Mouse (Mus musculus) MEL (cell line): Measurements from ENCODE around the gene Ddx21. TPM values are rescaled to one million over a fixed set of nuclear protein-coding genes. Genes with fewer than 3 reads are reported as not detected.
A peak's percentile ranks its signal among the peaks of the same experiment; 100 is the strongest.

Experiments
- DNase-seq: peaks from one replicate; pipeline ENCODE4 v3.0.0; 2011; ENCODE audit warnings: low read depth, low spot score
- H3K27ac ChIP-seq: 2 replicates; pipeline ENCODE4 v1.5.1; 2012; ENCODE audit warnings: low read depth, mild to moderate bottlenecking, control low read depth, low read length, moderate library complexity; ENCODE audit not compliant: control insufficient read depth
- H3K27me3 ChIP-seq, 2 experiments: fragments of 150-350 bp in 1 of 2; sonication (generic) in 1 of 2; 2 replicates each; pipeline ENCODE4 v1.6.1; 2012; ENCODE audit warnings: low read length in 2 of 2, mild to moderate bottlenecking in 2 of 2, improper control_type of control experiment in 1 of 2, moderate library complexity in 1 of 2; ENCODE audit not compliant: insufficient read depth in 2 of 2, control insufficient read depth in 1 of 2
- H3K36me3 ChIP-seq, 2 experiments: 2 replicates each; pipeline ENCODE4 v1.6.1; 2012 to 2014; ENCODE audit warnings: low read length in 2 of 2, improper control_type of control experiment in 1 of 2, inconsistent platforms in 1 of 2, mild to moderate bottlenecking in 1 of 2; ENCODE audit not compliant: insufficient read depth in 2 of 2, control insufficient read depth in 1 of 2
- H3K4me1 ChIP-seq, 2 experiments: fragments of 150-350 bp in 1 of 2; sonication (generic) in 1 of 2; 2 replicates each; pipeline ENCODE4 v1.6.1; 2012; ENCODE audit warnings: low read length in 2 of 2, improper control_type of control experiment in 1 of 2, mild to moderate bottlenecking in 1 of 2; ENCODE audit not compliant: insufficient read depth in 2 of 2, control insufficient read depth in 1 of 2
- H3K4me3 ChIP-seq, 2 experiments: fragments of 150-350 bp in 1 of 2; sonication (generic) in 1 of 2; 2 replicates each; pipeline ENCODE4 v1.5.1; 2012; ENCODE audit warnings: low read depth in 2 of 2, low read length in 2 of 2, mild to moderate bottlenecking in 2 of 2, moderate library complexity in 2 of 2, control low read depth in 1 of 2, improper control_type of control experiment in 1 of 2; ENCODE audit not compliant: control insufficient read depth in 1 of 2, insufficient read depth in 1 of 2
- H3K79me2 ChIP-seq: 2 replicates; pipeline ENCODE4 v1.6.1; 2012; ENCODE audit warnings: mild to moderate bottlenecking, low read length, moderate library complexity; ENCODE audit not compliant: control insufficient read depth, poor library complexity, insufficient read depth
- H3K9ac ChIP-seq: 2 replicates; pipeline ENCODE4 v1.6.1; 2012; ENCODE audit warnings: low read depth, mild to moderate bottlenecking, control low read depth, low read length, moderate library complexity; ENCODE audit not compliant: control insufficient read depth, poor library complexity, severe bottlenecking
- H3K9me3 ChIP-seq: fragments of 150-350 bp; sonication (generic); replicated peaks from 2 replicates; pipeline ENCODE4 v1.6.1; 2012; ENCODE audit warnings: mild to moderate bottlenecking, low read length, improper control_type of control experiment, moderate library complexity; ENCODE audit not compliant: insufficient read depth
- BHLHE40 ChIP-seq: IDR thresholded peaks from 2 replicates; pipeline ENCODE4 v1.6.1; 2012; ENCODE audit warnings: low read depth, mild to moderate bottlenecking, inconsistent platforms, low read length, improper control_type of control experiment, borderline replicate concordance
- CHD1 ChIP-seq: IDR thresholded peaks from 2 replicates; pipeline ENCODE4 v1.6.1; 2012; ENCODE audit warnings: low read depth, mild to moderate bottlenecking, inconsistent platforms, low read length, improper control_type of control experiment
- CHD2 ChIP-seq: IDR thresholded peaks from 2 replicates; pipeline ENCODE4 v1.6.1; 2011; ENCODE audit warnings: low read length, improper control_type of control experiment
- CTCF ChIP-seq, 3 experiments: IDR thresholded peaks in 2 of 3; conservative IDR thresholded peaks in 1 of 3; 2 replicates each; pipeline ENCODE4 v1.5.1; 2011 to 2012; ENCODE audit warnings: low read length in 3 of 3, low read depth in 2 of 3, mild to moderate bottlenecking in 2 of 3, improper control_type of control experiment in 1 of 3, inconsistent platforms in 1 of 3, mixed read lengths in 1 of 3, moderate library complexity in 1 of 3; ENCODE audit not compliant: control insufficient read depth in 1 of 3, insufficient read depth in 1 of 3, poor library complexity in 1 of 3, severe bottlenecking in 1 of 3
- E2F4 ChIP-seq: IDR thresholded peaks from 2 replicates; pipeline ENCODE4 v1.6.1; 2011; ENCODE audit warnings: low read depth, low read length, improper control_type of control experiment, borderline replicate concordance
- ELF1 ChIP-seq: IDR thresholded peaks from 2 replicates; pipeline ENCODE4 v1.6.1; 2014; ENCODE audit warnings: low read depth, mild to moderate bottlenecking, inconsistent platforms, low read length, improper control_type of control experiment, moderate library complexity
- EP300 ChIP-seq, 2 experiments: IDR thresholded peaks; 2 replicates each; pipeline ENCODE4 v1.6.1; 2011; ENCODE audit warnings: improper control_type of control experiment in 2 of 2, low read length in 2 of 2, low read depth in 1 of 2, mild to moderate bottlenecking in 1 of 2
- ETS1 ChIP-seq: IDR thresholded peaks from 2 replicates; pipeline ENCODE4 v1.6.1; 2012; ENCODE audit warnings: low read depth, mild to moderate bottlenecking, inconsistent platforms, low read length, improper control_type of control experiment, moderate library complexity
- GATA1 ChIP-seq: IDR thresholded peaks from 2 replicates; pipeline ENCODE4 v1.6.1; 2011; ENCODE audit warnings: low read depth, low read length, improper control_type of control experiment
- HCFC1 ChIP-seq: IDR thresholded peaks from 2 replicates; pipeline ENCODE4 v1.6.1; 2012; ENCODE audit warnings: low read depth, mild to moderate bottlenecking, inconsistent platforms, low read length, improper control_type of control experiment, moderate library complexity
- JUND ChIP-seq: IDR thresholded peaks from 2 replicates; pipeline ENCODE4 v1.6.1; 2011; ENCODE audit warnings: low read depth, mild to moderate bottlenecking, improper control_type of control experiment, low read length
- KAT2A ChIP-seq: conservative IDR thresholded peaks from 2 replicates; pipeline ENCODE4 v1.6.1; 2012; ENCODE audit warnings: low read depth, low read length, improper control_type of control experiment, inconsistent platforms
- MAFK ChIP-seq: IDR thresholded peaks from 2 replicates; pipeline ENCODE4 v1.6.1; 2011; ENCODE audit warnings: low read depth, mild to moderate bottlenecking, low read length, improper control_type of control experiment, borderline replicate concordance
- MAX ChIP-seq: IDR thresholded peaks from 2 replicates; pipeline ENCODE4 v1.6.1; 2011; ENCODE audit warnings: low read length, improper control_type of control experiment
- MAZ ChIP-seq: IDR thresholded peaks from 2 replicates; pipeline ENCODE4 v1.6.1; 2012; ENCODE audit warnings: low read depth, mild to moderate bottlenecking, inconsistent platforms, low read length, improper control_type of control experiment
- MEF2A ChIP-seq: IDR thresholded peaks from 2 replicates; pipeline ENCODE4 v1.6.1; 2014; ENCODE audit warnings: low read depth, mild to moderate bottlenecking, inconsistent platforms, low read length, improper control_type of control experiment; ENCODE audit not compliant: poor library complexity, insufficient replicate concordance, severe bottlenecking; ENCODE audit errors: extremely low read depth
- MXI1 ChIP-seq: IDR thresholded peaks from 2 replicates; pipeline ENCODE4 v1.6.1; 2011; ENCODE audit warnings: mild to moderate bottlenecking, low read depth, low read length, improper control_type of control experiment
- MYB ChIP-seq: IDR thresholded peaks from 2 replicates; pipeline ENCODE4 v1.6.1; 2011; ENCODE audit warnings: mild to moderate bottlenecking, low read depth, low read length, improper control_type of control experiment
- MYC ChIP-seq: IDR thresholded peaks from 2 replicates; pipeline ENCODE4 v1.6.1; 2011; ENCODE audit warnings: low read depth, mild to moderate bottlenecking, low read length, improper control_type of control experiment, moderate library complexity
- NELFE ChIP-seq: IDR thresholded peaks from 2 replicates; pipeline ENCODE4 v1.6.1; 2011; ENCODE audit warnings: low read depth, low read length, improper control_type of control experiment
- NRF1 ChIP-seq: IDR thresholded peaks from 2 replicates; pipeline ENCODE4 v1.6.1; 2014; ENCODE audit warnings: low read depth, mild to moderate bottlenecking, inconsistent platforms, low read length, improper control_type of control experiment, moderate library complexity; ENCODE audit not compliant: poor library complexity, insufficient read depth, severe bottlenecking
- POLR2A ChIP-seq, 2 experiments: IDR thresholded peaks; 2 replicates each; pipeline ENCODE4 v1.6.1; 2011 to 2012; ENCODE audit warnings: low read length in 2 of 2, mild to moderate bottlenecking in 2 of 2, control low read depth in 1 of 2, improper control_type of control experiment in 1 of 2, low read depth in 1 of 2, moderate library complexity in 1 of 2; ENCODE audit not compliant: control insufficient read depth in 1 of 2, insufficient read depth in 1 of 2, poor library complexity in 1 of 2
- POLR2AphosphoS2 ChIP-seq: IDR thresholded peaks from 2 replicates; pipeline ENCODE4 v1.6.1; 2011; ENCODE audit warnings: low read length, improper control_type of control experiment
- POLR2AphosphoS5 ChIP-seq: IDR thresholded peaks from 2 replicates; pipeline ENCODE4 v1.6.1; 2012; ENCODE audit warnings: low read depth, borderline replicate concordance, mild to moderate bottlenecking, inconsistent platforms, low read length, moderate library complexity, mixed read lengths
- RAD21 ChIP-seq: IDR thresholded peaks from 2 replicates; pipeline ENCODE4 v1.6.1; 2011; ENCODE audit warnings: mild to moderate bottlenecking, low read depth, low read length, improper control_type of control experiment
- RCOR1 ChIP-seq: IDR thresholded peaks from 2 replicates; pipeline ENCODE4 v1.6.1; 2012; ENCODE audit warnings: low read depth, mild to moderate bottlenecking, inconsistent platforms, low read length, improper control_type of control experiment
- SIN3A ChIP-seq: IDR thresholded peaks from 2 replicates; pipeline ENCODE4 v1.6.1; 2012; ENCODE audit warnings: low read length, improper control_type of control experiment, inconsistent platforms
- SMC3 ChIP-seq: IDR thresholded peaks from 2 replicates; pipeline ENCODE4 v1.6.1; 2011; ENCODE audit warnings: low read depth, low read length, improper control_type of control experiment
- TAL1 ChIP-seq: IDR thresholded peaks from 2 replicates; pipeline ENCODE4 v1.6.1; 2012; ENCODE audit warnings: mild to moderate bottlenecking, inconsistent platforms, low read length, moderate library complexity, mixed read lengths
- TBP ChIP-seq: IDR thresholded peaks from 2 replicates; pipeline ENCODE4 v1.8.0; 2011; ENCODE audit warnings: low read depth, low read length, improper control_type of control experiment
- TCF12 ChIP-seq: IDR thresholded peaks from 2 replicates; pipeline ENCODE4 v1.6.1; 2014; ENCODE audit warnings: low read depth, mild to moderate bottlenecking, inconsistent platforms, low read length, improper control_type of control experiment, moderate library complexity
- UBTF ChIP-seq: IDR thresholded peaks from 2 replicates; pipeline ENCODE4 v1.6.1; 2012; ENCODE audit warnings: low read depth, mild to moderate bottlenecking, inconsistent platforms, low read length, improper control_type of control experiment, moderate library complexity, borderline replicate concordance; ENCODE audit not compliant: insufficient read depth
- USF1 ChIP-seq: IDR thresholded peaks from 2 replicates; pipeline ENCODE4 v1.6.1; 2014; ENCODE audit warnings: low read depth, mild to moderate bottlenecking, inconsistent platforms, low read length, improper control_type of control experiment, moderate library complexity
- USF2 ChIP-seq, 2 experiments: IDR thresholded peaks; 2 replicates each; pipeline ENCODE4 v1.6.1; 2011 to 2012; ENCODE audit warnings: improper control_type of control experiment in 2 of 2, low read length in 2 of 2, borderline replicate concordance in 1 of 2, inconsistent platforms in 1 of 2, low read depth in 1 of 2, mild to moderate bottlenecking in 1 of 2; ENCODE audit not compliant: insufficient read depth in 1 of 2
- ZC3H11A ChIP-seq: IDR thresholded peaks from 2 replicates; pipeline ENCODE4 v1.6.1; 2012; ENCODE audit warnings: low read depth, mild to moderate bottlenecking, inconsistent platforms, low read length, improper control_type of control experiment
- ZKSCAN1 ChIP-seq: IDR thresholded peaks from 2 replicates; pipeline ENCODE4 v1.6.1; 2012; ENCODE audit warnings: low read depth, mild to moderate bottlenecking, inconsistent platforms, low read length, improper control_type of control experiment, moderate library complexity
- ZMIZ1 ChIP-seq: IDR thresholded peaks from 2 replicates; pipeline ENCODE4 v1.6.1; 2012; ENCODE audit warnings: low read depth, mild to moderate bottlenecking, inconsistent platforms, low read length, improper control_type of control experiment, moderate library complexity
- ZNF384 ChIP-seq: IDR thresholded peaks from 2 replicates; pipeline ENCODE4 v1.6.1; 2012; ENCODE audit warnings: low read depth, mild to moderate bottlenecking, inconsistent platforms, low read length, improper control_type of control experiment
- polyA plus RNA-seq, 2 experiments: library from polyadenylated mRNA; stranded (reverse) in 1 of 2; unstranded in 1 of 2; fragments of >175 nt in 1 of 2; fragments of >200 nt in 1 of 2; gene quantifications; 2 replicates each; pipeline versions ENCODE4 v1.2.1 to v1.2.4; 2012; ENCODE audit warnings: low replicate concordance in 2 of 2, low read depth in 1 of 2; ENCODE audit not compliant: insufficient read length in 2 of 2, insufficient read depth in 1 of 2, missing spikeins in 1 of 2
- total RNA-seq: library from RNA; depleted of rRNA; stranded (reverse); fragments of 300-350 nt; gene quantifications from 2 replicates; pipeline ENCODE4 v1.2.3, GENCODE M21; 2012

The Ddx21 gene
- total and polyA plus RNA-seq, 3 experiments, result 299 to 2,442 (median 386) TPM

- H3K4me1 ChIP-seq, result peaks cover 0 to 11% of the 10 kb centered on the region in 2 experiments; a peak in 2 of 4 replicates
- H3K36me3 ChIP-seq, result peaks cover 6 to 15% of the 10 kb centered on the region in 2 experiments
- peak overlapping the region; percentile 70 to 72 for H3K4me3 ChIP-seq
- H3K27ac ChIP-seq, result peak overlapping the region; percentile 77
- peak overlapping the region; percentile 98 for H3K9ac ChIP-seq
- peak; percentile 56 for DNase-seq
- H3K79me2 ChIP-seq, result peaks cover 32% of the 10 kb centered on the region
- no peaks in the 10 kb centered on the region for H3K9me3 ChIP-seq
- no peaks in the 10 kb centered on the region for H3K27me3 ChIP-seq
- no peak for TF ChIP-seq NRF1
- peak; percentile 94 for TF ChIP-seq TBP
- TF ChIP-seq ETS1, result no peak
- TF ChIP-seq MAZ, result no peak
- no peak for TF ChIP-seq NELFE
- TF ChIP-seq MYC, result peak; percentile 69; the same call in 1 of the 2 replicates
- no peak for TF ChIP-seq CHD1
- TF ChIP-seq POLR2A (IDR thresholded peaks at IDR 0.05; ENCODE audit: control insufficient read depth in 1 of 2, insufficient read depth in 1 of 2, low read depth in 1 of 2, low read length in 2 of 2, poor library complexity in 1 of 2), result no peak
- TF ChIP-seq ZKSCAN1, result no peak
- TF ChIP-seq TAL1, result no peak
- TF ChIP-seq UBTF, result no peak
- TF ChIP-seq ZC3H11A, result no peak
- TF ChIP-seq BHLHE40, result no peak
- no peak for TF ChIP-seq USF1
- no peak for TF ChIP-seq TCF12
- 0 out of 2 replicates have a peak, but pooled peaks have one; percentile 10 for TF ChIP-seq GATA1
- TF ChIP-seq MYB, result no peak
- TF ChIP-seq MAX, result no peak
- TF ChIP-seq POLR2AphosphoS5, result no peak
- no peak for TF ChIP-seq KAT2A
- no peak for TF ChIP-seq SMC3
- TF ChIP-seq MEF2A, result no peak
- no peak for TF ChIP-seq ZMIZ1
- no peak for TF ChIP-seq E2F4
- peak; percentile 21; the same call in 1 of the 2 replicates for TF ChIP-seq MXI1
- TF ChIP-seq MAFK, result 0 out of 2 replicates have a peak, but pooled peaks have one; percentile 39
- no peak for TF ChIP-seq SIN3A
- no peak for TF ChIP-seq RCOR1
- no peak for TF ChIP-seq CHD2
- no peak for TF ChIP-seq HCFC1
- no peak for TF ChIP-seq RAD21
- TF ChIP-seq ELF1, result peak; percentile 26; the same call in 1 of the 2 replicates
- no peak for TF ChIP-seq ZNF384
- no peak for TF ChIP-seq POLR2AphosphoS2
- no peak for TF ChIP-seq JUND
- TF ChIP-seq EP300 (IDR thresholded peaks at IDR 0.05; ENCODE audit: low read depth in 1 of 2, low read length in 2 of 2), result no peak
- TF ChIP-seq USF2 (IDR thresholded peaks at IDR 0.05; ENCODE audit: borderline replicate concordance in 1 of 2, insufficient read depth in 1 of 2, low read depth in 1 of 2, low read length in 2 of 2), result no peak
- peak; percentile 15 to 34 (median 31); a peak in 2 of 6 replicates for TF ChIP-seq CTCF (IDR thresholded peaks at IDR 0.05 in 2 of 3, conservative IDR thresholded peaks at IDR 0.05 in 1 of 3; ENCODE audit: control insufficient read depth in 1 of 3, insufficient read depth in 1 of 3, low read depth in 2 of 3, low read length in 3 of 3, poor library complexity in 1 of 3, severe bottlenecking in 1 of 3)
Observed at GRCm38 (mm10) chr10:62604161-62604560, 2.1 kb upstream of the Ddx21 start.
